Comparison of ENCODE assay signal across 15 mouse cellular contexts in the genomic region with DNA sequence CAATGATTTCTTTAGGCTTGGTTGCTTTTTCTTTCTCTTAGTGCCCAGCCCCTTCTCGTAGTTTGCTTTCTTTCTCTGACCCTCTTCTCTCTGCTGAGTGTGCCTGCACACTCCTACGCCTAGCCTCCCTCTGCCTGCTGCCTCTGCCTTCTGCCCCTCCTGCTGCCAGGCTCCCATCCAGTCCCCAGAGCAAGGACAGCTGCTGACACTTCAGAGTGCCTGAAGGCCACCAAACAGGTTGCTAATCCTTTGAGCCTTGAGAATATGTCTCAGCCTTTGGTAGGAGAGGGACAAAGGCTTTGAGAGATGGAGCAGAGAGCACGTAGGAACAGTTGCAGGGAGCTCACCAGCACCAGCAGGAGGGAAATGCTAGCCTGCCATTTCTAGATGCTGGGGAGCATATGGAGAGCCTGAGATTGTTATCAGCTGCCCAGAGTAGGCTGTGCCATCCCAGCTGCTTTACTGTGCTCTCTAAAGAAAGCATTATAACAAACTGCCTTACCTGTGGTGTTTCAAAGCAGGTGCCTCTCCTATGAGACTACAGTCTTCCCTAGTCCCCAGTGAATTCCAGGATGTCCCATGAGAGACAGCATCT.
DNase-seq lines count a peak whose midpoint lies in the region; ATAC-seq and TF ChIP-seq lines count a peak whose summit lies in the region.
"Had no signal": no experiment of that assay in that cellular context is flagged by ENCODE, and none has a peak within 500 bp of the region (broad histone marks: within the 10 kb centered on the region; RNA-seq: fewer than 3 reads in every experiment).

No protein-coding gene starts in this region.

- ATAC-seq in kidney, postnatal 0 days (replicated peaks; ENCODE audit: low FRiP score, low read depth): no peak
- peak; percentile 67 for ATAC-seq in forebrain, embryonic 16.5 days

- H3K4me1 ChIP-seq in kidney, postnatal 0 days (replicated peaks; ENCODE audit: insufficient read depth, low read length): no peaks in the 10 kb centered on the region
- no peaks in the 10 kb centered on the region for H3K4me1 ChIP-seq in forebrain, embryonic 16.5 days (replicated peaks; ENCODE audit: control insufficient read depth, insufficient read depth, low read length)
- H3K4me1 ChIP-seq: stomach, embryonic 15.5 days had no signal

- H3K4me3 ChIP-seq in kidney, postnatal 0 days (replicated peaks; ENCODE audit: low read depth, low read length): no peak overlapping the region
- H3K4me3 ChIP-seq in forebrain, embryonic 16.5 days (replicated peaks; ENCODE audit: low read length): no peak overlapping the region
- H3K4me3 ChIP-seq: erythroblast, embryonic 14.5 days; heart, adult 2 months; myocyte; stomach, embryonic 15.5 days had no signal

- DNase-seq in kidney, postnatal 0 days (ENCODE audit: low spot score): peak; percentile 67
- DNase-seq in kidney, postnatal 36 days: no peak
- DNase-seq in frontal cortex, postnatal 14 days (ENCODE audit: low spot score in 2 of 2): peak; percentile 10 to 14
- DNase-seq in left cerebral cortex, adult 8-10 months (ENCODE audit: low spot score in 2 of 2): peak; percentile 10 to 59
- no peak for DNase-seq in lung, adult 18-20 months
- DNase-seq in yolk sac, embryonic 10.5 days (ENCODE audit: low spot score): no peak
- no peak for DNase-seq in cerebellum, adult 9-10 months
- DNase-seq: heart, adult 2 months; kidney, postnatal 25 days had no signal

- no peak for TF ChIP-seq CTCF in kidney, postnatal 0 days (IDR thresholded peaks at IDR 0.05; ENCODE audit: low read depth)

- WGBS in kidney, postnatal 0 days: 25% methylated on average over 3 of the region's 3 CpGs
- WGBS in forebrain, embryonic 16.5 days: 34% methylated on average over 3 of the region's 3 CpGs

- no peak overlapping the region for H3K27ac ChIP-seq in kidney, postnatal 0 days
- peak overlapping the region; percentile 21; the same call in 1 of the 2 replicates for H3K27ac ChIP-seq in forebrain, embryonic 16.5 days (ENCODE audit: low read length)
- H3K27ac ChIP-seq: heart, adult 2 months; liver, embryonic 14.5 days; macrophage; stomach, embryonic 15.5 days had no signal

- H3K4me2 ChIP-seq in kidney, postnatal 0 days (ENCODE audit: low read length): no peak overlapping the region
- H3K4me2 ChIP-seq in forebrain, embryonic 16.5 days (ENCODE audit: low read length): no peak overlapping the region
- H3K4me2 ChIP-seq: stomach, embryonic 15.5 days had no signal

- no peaks in the 10 kb centered on the region for H3K27me3 ChIP-seq in kidney, postnatal 0 days (ENCODE audit: insufficient read depth, low read length)
- H3K27me3 ChIP-seq in forebrain, embryonic 16.5 days (replicated peaks; ENCODE audit: control insufficient read depth, insufficient read depth, low read length): no peaks in the 10 kb centered on the region
- H3K27me3 ChIP-seq: stomach, embryonic 15.5 days had no signal

- no peaks in the 10 kb centered on the region for H3K36me3 ChIP-seq in kidney, postnatal 0 days (ENCODE audit: insufficient read depth, low read length)
- no peaks in the 10 kb centered on the region for H3K36me3 ChIP-seq in forebrain, embryonic 16.5 days (ENCODE audit: control insufficient read depth, insufficient read depth)
- H3K36me3 ChIP-seq: stomach, embryonic 15.5 days had no signal

- H3K9ac ChIP-seq in kidney, postnatal 0 days (ENCODE audit: low read depth, low read length): no peak overlapping the region
- H3K9ac ChIP-seq in forebrain, embryonic 16.5 days (replicated peaks; ENCODE audit: low read depth, low read length): no peak overlapping the region
- H3K9ac ChIP-seq: liver, embryonic 14.5 days; stomach, embryonic 15.5 days had no signal

- no peaks in the 10 kb centered on the region for H3K9me3 ChIP-seq in kidney, postnatal 0 days (replicated peaks; ENCODE audit: low read length)
- no peaks in the 10 kb centered on the region for H3K9me3 ChIP-seq in forebrain, embryonic 16.5 days (ENCODE audit: control insufficient read depth, low read length)
- H3K9me3 ChIP-seq: stomach, embryonic 15.5 days had no signal

Comparison
In these comparisons a context has a peak if more than half of its experiments do, and no peak if none do; other contexts are left out.
1. DNase-seq: peak in kidney, postnatal 0 days (single experiment), frontal cortex, postnatal 14 days (2 of 2) and left cerebral cortex, adult 8-10 months (2 of 2); none in kidney, postnatal 36 days (0 of 2), lung, adult 18-20 months (0 of 2), yolk sac, embryonic 10.5 days (single experiment) and cerebellum, adult 9-10 months (single experiment).